Mouse (Mus musculus) heart, postnatal 0 days (tissue): Measurements from ENCODE around the gene Myom3.

Experiments used
- CTCF ChIP-seq: IDR thresholded peaks from 2 replicates; pipeline ENCODE4 v1.5.1; 2016; ENCODE audit warnings: antibody characterized with exemption, control low read depth, low read depth
- EP300 ChIP-seq: IDR thresholded peaks from 2 replicates; pipeline ENCODE4 v1.6.1; 2016; ENCODE audit warnings: antibody characterized with exemption, low read depth

DNA sequence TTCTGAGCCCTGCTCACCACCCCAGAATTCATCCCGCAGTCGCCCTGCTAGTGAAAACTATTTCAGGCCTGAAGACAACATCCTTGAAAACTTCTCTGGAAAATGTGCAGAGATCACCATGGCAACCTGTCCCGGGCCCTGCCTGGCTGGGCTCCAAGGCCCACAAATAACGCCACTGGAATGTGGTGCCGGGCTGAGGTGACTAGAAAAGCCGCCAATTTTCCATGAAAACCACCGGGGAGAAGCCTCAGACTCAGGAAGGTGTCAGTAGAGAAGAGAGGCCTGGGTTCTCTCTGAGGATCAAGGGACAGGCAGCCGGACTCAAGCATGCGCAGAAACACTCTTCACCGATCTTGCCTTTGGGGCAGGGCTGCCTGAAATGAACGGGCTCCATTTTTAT lies 69.0 kb downstream of the Myom3 start:
- TF ChIP-seq CTCF (no peak), EP300 (no peak)
